Mouse (Mus musculus): ENCODE data around the gene Sepsecs.

GRCm38 (mm10) chr5:52666766-52667165, 2.7 kb downstream of the Sepsecs start:
- no peak for TF ChIP-seq CTCF (IDR thresholded peaks at IDR 0.05; ENCODE audit: insufficient read depth, low read depth, low read length)
- TF ChIP-seq POLR2A (IDR thresholded peaks at IDR 0.05; ENCODE audit: insufficient read depth, low read depth, low read length), result no peak

Data from olfactory bulb, adult 2 months (tissue).